Mouse (Mus musculus): ENCODE data around the gene Nfkbia.

DNA sequence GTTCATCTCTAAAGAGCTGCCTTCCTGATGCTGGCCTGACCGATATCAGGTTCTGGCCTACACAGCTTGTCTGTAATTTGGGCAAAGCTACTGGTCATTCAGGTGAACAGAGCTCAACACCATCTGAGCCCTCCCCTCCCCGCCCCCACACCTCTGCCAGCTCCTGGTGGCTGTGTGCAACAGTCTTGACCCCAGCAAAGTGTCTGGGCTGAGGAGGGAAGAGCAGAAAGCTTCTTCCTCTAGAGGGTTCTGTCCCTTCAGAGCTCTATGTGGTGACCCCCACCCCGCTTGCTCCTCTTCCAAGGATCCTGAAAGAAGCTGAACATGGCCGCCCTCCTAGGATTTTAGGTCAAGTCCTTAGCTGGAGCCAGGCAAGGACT lies 46.1 kb downstream of the Nfkbia start:
- TF ChIP-seq CTCF (IDR thresholded peaks at IDR 0.05; ENCODE audit: insufficient read depth, low read length) (no peak), POLR2A (IDR thresholded peaks at IDR 0.05; ENCODE audit: borderline replicate concordance, extremely low read depth, low read depth, low read length) (no peak)

Data from lung, adult 2 months (tissue).